Mouse (Mus musculus) heart, embryonic 16.5 days (tissue): ENCODE results near the gene C530025M09Rik. TPM values are rescaled to one million over a fixed set of nuclear protein-coding genes. Genes with fewer than 3 reads are reported as not detected.

Experiments used
- ATAC-seq: fragments of 200-750 bp; cut with Nextera tagmentation; replicated peaks from 2 replicates; pipeline ENCODE4 v1.8.0; 2017; ENCODE audit warnings: moderate number of reproducible peaks; ENCODE audit not compliant: insufficient read depth, low FRiP score; ENCODE audit errors: extremely low read depth
- H3K27ac ChIP-seq: fragments of 300-500 bp; sonication (generic); 2 replicates; pipeline ENCODE4 v1.5.1; 2014; ENCODE audit warnings: mild to moderate bottlenecking, low read length, control low read depth, moderate library complexity
- H3K27me3 ChIP-seq: fragments of 300-500 bp; sonication (generic); 2 replicates; pipeline ENCODE4 v1.6.1; 2014; ENCODE audit warnings: low read length, mixed read lengths; ENCODE audit not compliant: control insufficient read depth, insufficient read depth
- H3K36me3 ChIP-seq: fragments of 300-500 bp; sonication (generic); 2 replicates; pipeline ENCODE4 v1.6.1; 2014; ENCODE audit not compliant: control insufficient read depth, insufficient read depth
- H3K4me1 ChIP-seq: fragments of 300-500 bp; sonication (generic); 2 replicates; pipeline ENCODE4 v1.6.1; 2014; ENCODE audit warnings: low read length, mixed read lengths; ENCODE audit not compliant: control insufficient read depth, insufficient read depth
- H3K4me2 ChIP-seq: fragments of 300-500 bp; sonication (generic); 2 replicates; pipeline ENCODE4 v1.6.1; 2014; ENCODE audit warnings: low read depth, mild to moderate bottlenecking, control low read depth, low read length
- H3K4me3 ChIP-seq: fragments of 300-500 bp; sonication (generic); 2 replicates; pipeline ENCODE4 v1.5.1; 2014; ENCODE audit warnings: mild to moderate bottlenecking, control low read depth, low read length
- H3K9ac ChIP-seq: fragments of 300-500 bp; sonication (generic); 2 replicates; pipeline ENCODE4 v1.6.1; 2014; ENCODE audit warnings: low read length, control low read depth
- H3K9me3 ChIP-seq: fragments of 300-500 bp; sonication (generic); replicated peaks from 2 replicates; pipeline ENCODE4 v1.6.1; 2016; ENCODE audit warnings: low read length; ENCODE audit not compliant: control insufficient read depth
- WGBS: fragments of 180-500 bp; shearing (Covaris S2); extraction: QIAGEN DNeasy Blood & Tissue Kit; methylation state at CpG from one replicate; pipeline ENCODE4 v1.1.7; 2014; 5-methylcytosine and 5-hydroxymethylcytosine counted together
- polyA plus RNA-seq: library from polyadenylated mRNA; unstranded; fragments of >200 nt; fragmentation: Nextera tagmentation; extraction: Ambion mirVana; gene quantifications from 2 replicates; pipeline ENCODE4 v1.2.1, GENCODE M21; 2015

C530025M09Rik gene
- polyA plus RNA-seq, 1 experiment from 2014 or later = not detected

DNA sequence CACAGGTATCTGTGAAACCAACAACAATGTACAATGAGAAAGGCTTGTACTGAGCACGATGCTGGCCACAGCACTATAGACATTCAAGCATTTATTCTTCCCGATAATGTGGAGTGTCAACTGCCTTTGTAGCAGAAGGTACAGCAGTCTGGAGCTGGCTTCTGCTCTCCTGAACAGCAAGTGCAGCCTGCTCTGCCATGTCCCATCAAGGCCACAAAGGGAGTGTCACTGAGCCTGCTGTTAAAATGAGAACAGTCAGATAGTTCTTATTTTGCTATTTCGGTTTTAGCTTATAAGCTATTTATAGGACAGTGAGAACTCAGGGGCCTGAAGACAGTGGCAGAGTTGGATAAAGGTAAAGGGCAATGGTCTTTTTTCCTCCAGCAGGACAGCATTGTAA lies 11.3 kb downstream of the C530025M09Rik start:
- H3K36me3 ChIP-seq = no peaks in the 10 kb centered on the region
- no peaks in the 10 kb centered on the region for H3K9me3 ChIP-seq
- H3K4me1 ChIP-seq = peaks cover 18% of the 10 kb centered on the region
- no peak overlapping the region for H3K4me3 ChIP-seq
- peak; percentile 52; the same call in 1 of the 2 replicates for ATAC-seq
- no peaks in the 10 kb centered on the region for H3K27me3 ChIP-seq
- WGBS = 51% methylated on average over 3 of the region's 3 CpGs
- peak overlapping the region; percentile 62 for H3K27ac ChIP-seq
- no peak overlapping the region for H3K9ac ChIP-seq
- no peak overlapping the region for H3K4me2 ChIP-seq

DNA sequence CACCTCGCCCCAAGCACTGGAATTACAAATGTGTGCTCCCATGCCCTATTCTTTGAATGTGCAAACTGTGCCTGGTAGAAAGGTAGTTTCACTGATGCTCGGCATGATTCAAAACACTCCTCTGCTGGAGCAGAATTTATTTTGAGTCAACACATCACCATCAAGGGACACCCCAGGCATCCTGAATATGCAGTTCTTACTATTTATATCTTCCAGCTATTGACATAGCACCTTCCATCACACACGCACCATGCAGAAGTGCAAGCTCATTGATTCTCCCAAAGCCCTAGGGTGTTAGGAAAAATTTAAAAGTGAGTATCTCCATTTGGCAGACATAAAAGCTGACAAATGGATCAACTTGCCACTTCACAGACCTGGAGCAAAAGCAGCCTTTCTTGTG lies 12.6 kb downstream of the C530025M09Rik start:
- no peaks in the 10 kb centered on the region for H3K9me3 ChIP-seq
- 0 out of 2 replicates have a peak overlapping the region, but pooled peaks have one; percentile 17 for H3K4me2 ChIP-seq
- ATAC-seq = peak; percentile 77
- peaks cover 18% of the 10 kb centered on the region for H3K4me1 ChIP-seq
- H3K36me3 ChIP-seq = no peaks in the 10 kb centered on the region
- H3K4me3 ChIP-seq = no peak overlapping the region
- WGBS = 48% methylated on average over 3 of the region's 3 CpGs
- H3K27me3 ChIP-seq = no peaks in the 10 kb centered on the region
- H3K9ac ChIP-seq = no peak overlapping the region
- H3K27ac ChIP-seq = peak overlapping the region; percentile 37; the same call in 1 of the 2 replicates

GRCm38 (mm10) chr2:149812899-149813298 lies 18.1 kb downstream of the C530025M09Rik start:
- Histone ChIP-seq H3K4me3 (no peak overlapping the region), H3K9ac (no peak overlapping the region), H3K36me3 (no peaks in the 10 kb centered on the region), H3K27ac (no peak overlapping the region), H3K9me3 (no peaks in the 10 kb centered on the region), H3K4me1 (no peaks in the 10 kb centered on the region), H3K4me2 (no peak overlapping the region), H3K27me3 (no peaks in the 10 kb centered on the region)
- WGBS = 77% methylated on average over 2 of the region's 2 CpGs
- ATAC-seq = no peak

GRCm38 (mm10) chr2:149805256-149805655 lies 25.8 kb downstream of the C530025M09Rik start:
- H3K36me3 ChIP-seq = no peaks in the 10 kb centered on the region
- WGBS = 83% methylated on average over 2 of the region's 2 CpGs
- no peak for ATAC-seq
- H3K4me1 ChIP-seq = no peaks in the 10 kb centered on the region
- no peak overlapping the region for H3K27ac ChIP-seq
- H3K9me3 ChIP-seq = no peaks in the 10 kb centered on the region
- H3K4me2 ChIP-seq = no peak overlapping the region
- H3K4me3 ChIP-seq = no peak overlapping the region
- H3K9ac ChIP-seq = no peak overlapping the region
- H3K27me3 ChIP-seq = no peaks in the 10 kb centered on the region

DNA sequence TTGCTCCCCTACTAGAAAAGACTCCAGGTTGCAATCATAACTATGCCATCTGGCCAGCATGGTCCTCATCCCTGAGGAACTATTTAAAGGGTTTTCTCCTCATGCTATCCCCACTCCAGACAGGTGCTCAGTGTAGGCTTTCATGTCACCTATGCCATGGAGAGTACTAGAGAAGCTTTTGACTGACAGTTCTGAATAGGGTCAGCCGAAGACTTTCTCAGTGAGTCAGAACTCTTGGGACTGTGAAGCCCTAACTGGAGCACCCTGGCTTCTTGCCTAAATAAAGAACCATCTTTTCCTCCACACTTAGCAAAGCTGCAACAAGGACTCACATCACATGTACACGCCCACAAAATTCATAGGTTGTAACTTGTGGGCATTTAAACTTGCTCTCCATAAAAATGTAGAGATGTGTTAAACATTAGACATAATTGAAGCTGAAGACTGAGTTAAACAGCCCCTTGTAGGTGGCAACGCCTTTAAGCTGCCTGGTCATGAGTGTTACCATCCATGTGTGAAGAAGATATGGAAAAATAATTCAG lies 26.3 kb downstream of the C530025M09Rik start:
- 66% methylated on average over 3 of the region's 3 CpGs for WGBS
- Histone ChIP-seq H3K27ac (no peak overlapping the region), H3K36me3 (no peaks in the 10 kb centered on the region), H3K9ac (no peak overlapping the region), H3K27me3 (no peaks in the 10 kb centered on the region), H3K4me2 (no peak overlapping the region), H3K9me3 (no peaks in the 10 kb centered on the region), H3K4me3 (no peak overlapping the region), H3K4me1 (no peaks in the 10 kb centered on the region)
- ATAC-seq = no peak

DNA sequence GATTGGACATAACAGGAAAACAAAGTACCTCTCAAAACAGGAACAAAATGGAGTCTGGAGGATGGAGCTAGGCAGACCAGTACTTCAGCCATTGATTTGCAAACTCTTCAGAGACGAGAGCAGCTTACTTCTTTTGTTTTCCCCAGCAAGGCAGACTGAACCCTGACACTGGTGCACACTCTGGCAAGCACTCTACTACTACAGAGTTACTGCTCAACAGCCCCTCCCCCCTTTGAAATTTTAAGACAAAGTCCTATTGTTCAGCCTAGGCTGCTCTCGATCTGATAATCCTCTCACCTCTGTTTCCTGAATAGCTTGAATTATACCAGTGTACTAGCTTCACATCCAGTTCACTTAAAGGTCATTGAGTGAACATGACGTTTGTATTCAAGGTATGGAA lies 32.4 kb downstream of the C530025M09Rik start:
- ATAC-seq = no peak
- H3K4me2 ChIP-seq = no peak overlapping the region
- no peak overlapping the region for H3K9ac ChIP-seq
- H3K36me3 ChIP-seq = no peaks in the 10 kb centered on the region
- no peak overlapping the region for H3K4me3 ChIP-seq
- no peaks in the 10 kb centered on the region for H3K27me3 ChIP-seq
- 19% methylated on average over 3 of the region's 3 CpGs for WGBS
- H3K4me1 ChIP-seq = no peaks in the 10 kb centered on the region
- no peaks in the 10 kb centered on the region for H3K9me3 ChIP-seq
- H3K27ac ChIP-seq = no peak overlapping the region

Other genes with a start within 250 kb of the C530025M09Rik start
- 3.3 and 3.5 TPM in 2 replicates for gene Syndig1, start 2.0 kb downstream of the C530025M09Rik start, polyA plus RNA-seq